Mouse (Mus musculus): Measurements from ENCODE around the gene Bcar1.

Bcar1 gene

DNA sequence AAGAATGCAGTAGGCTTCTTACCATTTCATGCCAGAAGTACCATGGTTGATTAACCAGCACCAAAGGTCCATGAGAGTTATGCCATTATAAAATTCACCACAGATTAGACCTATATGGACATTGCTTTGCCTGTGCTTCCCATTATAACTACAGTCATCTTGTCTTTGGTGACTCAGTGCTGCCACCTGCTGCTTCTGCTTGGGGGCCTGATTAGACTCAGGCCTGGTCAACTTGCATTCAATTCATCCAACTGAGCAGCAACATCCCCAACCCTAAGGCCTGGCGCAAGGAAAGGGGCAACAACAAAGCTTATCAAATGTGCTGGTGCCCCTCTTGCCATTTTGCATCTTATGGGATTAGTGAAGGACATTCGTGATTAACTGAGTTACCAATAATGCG is 81.1 kb downstream of the Bcar1 start:
- DNase-seq, result peak; percentile 73
